Mouse (Mus musculus) stomach, embryonic 15.5 days (tissue): ENCODE data around the gene Cstb. TPM values are rescaled to one million over a fixed set of nuclear protein-coding genes. Genes with fewer than 3 reads are reported as not detected.
A peak's percentile ranks its signal among the peaks of the same experiment; 100 is the strongest.
"Not testable (repeated sequence)": the region's sequence is repeated elsewhere in the genome, so short reads cannot be mapped to it uniquely, and the experiment has no call there.

Experiments used
- ATAC-seq: fragments of 200-750 bp; cut with Nextera tagmentation; 2 replicates; pipeline ENCODE4 v1.8.0; 2017; ENCODE audit warnings: low read depth, moderate number of reproducible peaks, moderate TSS enrichment; ENCODE audit not compliant: insufficient read depth, low FRiP score
- H3K27ac ChIP-seq: fragments of 300-500 bp; sonication (generic); 2 replicates; pipeline ENCODE4 v1.5.1; 2015; ENCODE audit warnings: mild to moderate bottlenecking, inconsistent platforms
- H3K27me3 ChIP-seq: fragments of 300-500 bp; sonication (generic); replicated peaks from 2 replicates; pipeline ENCODE4 v1.6.1; 2015; ENCODE audit warnings: inconsistent platforms
- H3K36me3 ChIP-seq: fragments of 300-500 bp; sonication (generic); 2 replicates; pipeline ENCODE4 v1.6.1; 2015; ENCODE audit warnings: inconsistent platforms
- H3K4me1 ChIP-seq: fragments of 300-500 bp; sonication (generic); 2 replicates; pipeline ENCODE4 v1.6.1; 2015; ENCODE audit warnings: inconsistent platforms
- H3K4me2 ChIP-seq: fragments of 300-500 bp; sonication (generic); 2 replicates; pipeline ENCODE4 v1.6.1; 2015; ENCODE audit warnings: mild to moderate bottlenecking, inconsistent platforms
- H3K4me3 ChIP-seq: fragments of 300-500 bp; sonication (generic); replicated peaks from 2 replicates; pipeline ENCODE4 v1.5.1; 2015; ENCODE audit warnings: inconsistent platforms
- H3K9ac ChIP-seq: fragments of 300-500 bp; sonication (generic); 2 replicates; pipeline ENCODE4 v1.6.1; 2015; ENCODE audit warnings: inconsistent platforms
- H3K9me3 ChIP-seq: fragments of 300-500 bp; sonication (generic); 2 replicates; pipeline ENCODE4 v1.6.1; 2016; ENCODE audit warnings: inconsistent platforms
- WGBS: fragments of 180-500 bp; shearing (Covaris S2); methylation state at CpG from one replicate; pipeline ENCODE4 v1.1.7; 2015; 5-methylcytosine and 5-hydroxymethylcytosine counted together
- polyA plus RNA-seq: library from polyadenylated mRNA; unstranded; fragments of >200 nt; fragmentation: Nextera tagmentation; extraction: Ambion mirVana; gene quantifications from 2 replicates; pipeline ENCODE4 v1.2.1, GENCODE M21; 2015

Gene Cstb
- polyA plus RNA-seq, 1 experiment from 2014 or later, result 423 TPM

DNA sequence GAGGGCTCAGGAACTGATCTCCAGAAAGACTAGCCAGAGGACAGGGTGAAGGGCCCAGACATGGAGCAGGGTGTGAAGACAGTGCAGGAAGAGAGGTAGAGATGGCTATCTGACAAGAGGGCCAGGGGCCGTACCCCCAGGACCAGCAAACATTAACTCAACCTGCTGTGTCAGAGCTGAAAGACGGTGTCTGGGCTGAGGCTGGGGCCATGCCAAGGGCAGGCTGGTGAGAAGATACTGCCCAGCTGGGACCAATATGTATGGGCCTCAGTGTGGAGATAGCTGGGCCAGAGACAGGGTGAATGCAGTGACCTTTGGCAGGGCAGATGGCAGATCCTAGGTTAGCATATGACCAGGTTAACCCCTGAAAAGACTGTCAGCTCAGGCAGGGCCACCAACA lies 24.3 kb upstream of the Cstb start:
- Histone ChIP-seq H3K36me3 (peaks cover 62% of the 10 kb centered on the region), H3K27me3 (no peaks in the 10 kb centered on the region), H3K9ac (no peak overlapping the region), H3K27ac (no peak overlapping the region), H3K4me3 (no peak overlapping the region), H3K4me1 (0 out of 2 replicates have a peak, but pooled peaks cover 2% of the 10 kb centered on the region), H3K9me3 (no peaks in the 10 kb centered on the region), H3K4me2 (no peak overlapping the region)
- WGBS, result 85% methylated on average over 2 of the region's 2 CpGs
- no peak for ATAC-seq

DNA sequence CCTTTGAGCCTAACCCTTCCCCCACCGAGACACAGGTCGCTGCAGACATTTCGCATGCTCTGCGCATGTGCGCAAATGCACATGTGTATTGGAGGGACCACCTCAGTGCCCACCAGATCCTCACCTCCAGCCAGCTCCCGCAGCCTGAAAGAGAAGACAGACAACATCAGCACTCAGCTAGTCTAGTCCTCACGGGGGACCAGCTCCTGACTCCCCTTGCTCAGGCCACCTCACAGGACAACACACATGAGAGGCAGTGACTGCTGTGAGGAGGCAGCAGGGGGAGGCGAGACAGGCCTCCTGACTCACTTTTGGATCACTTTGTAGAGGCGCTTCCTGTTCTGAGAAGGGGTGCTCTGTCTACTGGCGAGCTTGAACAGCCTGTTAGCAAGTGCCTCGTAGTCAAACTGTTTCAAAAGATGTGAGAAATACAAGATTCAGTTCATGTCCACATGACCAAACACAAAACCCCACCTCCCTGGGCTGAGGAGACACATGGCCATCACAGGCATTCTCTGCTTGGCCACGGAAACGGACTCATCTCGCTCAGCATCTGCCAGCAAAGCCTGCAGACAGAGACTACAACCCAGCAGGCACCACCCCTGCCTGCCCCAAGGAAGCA lies 23.1 kb upstream of the Cstb start:
- ATAC-seq, result no peak
- Histone ChIP-seq H3K36me3 (peaks cover 75% of the 10 kb centered on the region), H3K27me3 (no peaks in the 10 kb centered on the region), H3K4me1 (no peaks in the 10 kb centered on the region), H3K9me3 (no peaks in the 10 kb centered on the region), H3K4me2 (no peak overlapping the region), H3K9ac (no peak overlapping the region), H3K4me3 (no peak overlapping the region), H3K27ac (no peak overlapping the region)
- WGBS, result 92% methylated on average over 14 of the region's 14 CpGs

DNA sequence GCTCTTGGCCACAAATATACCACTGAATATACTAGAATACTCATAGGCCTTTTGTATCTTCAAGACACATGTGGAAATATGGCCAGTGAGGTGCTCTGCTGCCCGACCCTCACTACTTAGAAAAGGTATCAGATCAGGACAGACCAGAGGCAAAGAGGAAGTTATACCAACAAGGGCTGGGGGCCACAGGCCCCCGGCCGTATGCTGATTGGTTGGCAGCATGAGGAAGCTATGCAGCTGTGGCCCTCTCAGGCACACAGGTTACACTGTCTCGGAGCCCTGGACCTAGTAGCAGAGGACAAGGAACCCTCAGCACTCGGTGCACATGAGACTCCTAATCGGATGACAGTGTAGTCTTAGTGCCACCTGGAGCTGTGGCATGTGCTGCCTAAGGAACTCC lies 19.3 kb upstream of the Cstb start:
- Histone ChIP-seq H3K27me3 (no peaks in the 10 kb centered on the region), H3K4me1 (no peaks in the 10 kb centered on the region), H3K36me3 (peaks cover 84% of the 10 kb centered on the region), H3K27ac (no peak overlapping the region), H3K9me3 (no peaks in the 10 kb centered on the region), H3K4me2 (no peak overlapping the region), H3K9ac (no peak overlapping the region), H3K4me3 (no peak overlapping the region)
- 85% methylated on average over 6 of the region's 6 CpGs for WGBS
- ATAC-seq, result no peak

DNA sequence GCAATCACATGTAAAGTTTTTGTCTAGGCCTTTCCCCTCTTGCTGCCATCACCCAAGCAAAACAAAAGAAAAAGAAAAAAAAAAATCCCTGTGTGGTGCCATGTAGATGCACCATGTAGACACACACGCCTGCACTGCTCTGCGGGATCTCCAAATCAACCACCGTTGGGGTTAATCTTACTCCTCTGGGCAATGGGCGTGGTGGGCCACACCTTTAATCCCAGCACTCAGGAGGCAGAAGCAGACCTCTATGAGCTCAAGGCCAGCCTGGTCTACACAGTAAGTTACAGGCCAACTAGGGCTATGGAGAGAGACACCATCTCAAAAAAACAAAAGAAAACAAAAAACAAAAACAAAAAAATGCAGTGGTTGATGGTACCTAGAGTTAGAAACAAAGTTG lies 18.3 kb upstream of the Cstb start:
- 83% methylated on average over 4 of the region's 4 CpGs for WGBS
- no peak overlapping the region for H3K4me3 ChIP-seq
- H3K27ac ChIP-seq, result no peak overlapping the region
- peaks cover 6% of the 10 kb centered on the region; the same call in 1 of the 2 replicates for H3K4me1 ChIP-seq
- no peak overlapping the region for H3K4me2 ChIP-seq
- H3K36me3 ChIP-seq, result peaks cover 74% of the 10 kb centered on the region
- H3K27me3 ChIP-seq, result no peaks in the 10 kb centered on the region
- no peaks in the 10 kb centered on the region for H3K9me3 ChIP-seq
- no peak overlapping the region for H3K9ac ChIP-seq
- ATAC-seq, result no peak

DNA sequence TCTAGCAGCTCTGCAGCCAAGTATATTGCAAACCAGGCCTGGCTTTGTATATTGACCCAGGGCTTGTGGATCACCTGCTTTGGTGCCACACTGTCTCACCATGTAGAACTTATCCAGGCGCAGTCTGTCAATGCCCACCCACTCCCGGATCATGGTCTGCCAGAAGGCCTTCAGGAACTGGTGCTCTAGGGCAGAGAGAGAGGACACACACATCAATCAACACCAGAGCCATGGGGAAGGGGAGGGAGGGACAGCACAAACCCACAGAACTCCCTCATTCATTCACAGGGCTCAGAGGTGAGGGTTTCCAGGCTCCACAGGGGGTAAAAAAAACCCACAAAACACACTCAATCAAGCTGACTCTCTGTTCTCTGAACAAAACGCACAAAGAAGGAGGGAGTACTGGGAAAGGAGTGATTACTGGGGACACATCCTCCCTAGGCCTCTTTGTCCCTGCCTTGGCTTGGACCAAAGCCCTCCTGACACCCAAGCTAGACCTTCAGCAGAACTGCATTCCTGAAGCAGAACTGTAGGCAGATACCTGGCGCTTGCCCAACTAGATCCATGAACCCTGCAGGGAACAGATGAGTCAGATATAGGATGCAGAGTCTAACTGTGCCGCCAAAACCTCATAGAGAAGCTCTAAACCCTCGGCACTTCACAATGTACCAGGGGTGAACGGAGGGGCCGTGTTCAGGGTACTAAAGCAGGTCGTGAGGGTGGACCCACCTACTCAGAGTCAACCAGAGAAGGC lies 16.3 kb upstream of the Cstb start:
- H3K36me3 ChIP-seq, result peaks cover 55% of the 10 kb centered on the region
- ATAC-seq, result no peak
- no peak overlapping the region for H3K9ac ChIP-seq
- 83% methylated on average over 9 of the region's 9 CpGs for WGBS
- peaks cover 9% of the 10 kb centered on the region for H3K4me1 ChIP-seq
- H3K27ac ChIP-seq, result no peak overlapping the region
- no peak overlapping the region for H3K4me3 ChIP-seq
- H3K9me3 ChIP-seq, result no peaks in the 10 kb centered on the region
- H3K4me2 ChIP-seq, result no peak overlapping the region
- H3K27me3 ChIP-seq, result no peaks in the 10 kb centered on the region

DNA sequence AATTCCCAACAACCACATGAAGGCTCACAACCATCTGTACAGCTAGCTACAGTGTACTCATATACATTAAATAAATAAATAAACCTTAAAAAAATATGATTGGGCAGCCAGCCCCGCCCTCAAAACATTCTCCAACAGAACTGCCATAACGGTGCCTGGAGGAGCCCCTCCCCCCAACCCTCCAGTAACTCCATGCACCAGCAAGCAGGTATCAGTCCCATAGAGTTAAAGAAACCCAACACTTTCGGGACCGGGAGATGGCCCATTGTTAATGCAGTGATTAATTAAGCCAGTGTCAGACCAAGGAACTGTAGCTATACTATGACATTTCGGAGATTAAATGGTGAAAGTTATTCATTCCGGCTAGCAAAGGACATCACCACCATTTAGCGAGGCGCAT lies 13.6 kb upstream of the Cstb start:
- H3K27me3 ChIP-seq, result no peaks in the 10 kb centered on the region
- peak overlapping the region; percentile 87; the same call in 1 of the 2 replicates for H3K27ac ChIP-seq
- H3K4me3 ChIP-seq, result peak overlapping the region; percentile 82
- H3K4me2 ChIP-seq, result peak overlapping the region; percentile 69
- no peak for ATAC-seq
- peaks cover 31% of the 10 kb centered on the region for H3K36me3 ChIP-seq
- peaks cover 9% of the 10 kb centered on the region for H3K4me1 ChIP-seq
- WGBS, result 9% methylated on average over 8 of the region's 8 CpGs
- peak overlapping the region; percentile 74 for H3K9ac ChIP-seq
- H3K9me3 ChIP-seq, result no peaks in the 10 kb centered on the region

DNA sequence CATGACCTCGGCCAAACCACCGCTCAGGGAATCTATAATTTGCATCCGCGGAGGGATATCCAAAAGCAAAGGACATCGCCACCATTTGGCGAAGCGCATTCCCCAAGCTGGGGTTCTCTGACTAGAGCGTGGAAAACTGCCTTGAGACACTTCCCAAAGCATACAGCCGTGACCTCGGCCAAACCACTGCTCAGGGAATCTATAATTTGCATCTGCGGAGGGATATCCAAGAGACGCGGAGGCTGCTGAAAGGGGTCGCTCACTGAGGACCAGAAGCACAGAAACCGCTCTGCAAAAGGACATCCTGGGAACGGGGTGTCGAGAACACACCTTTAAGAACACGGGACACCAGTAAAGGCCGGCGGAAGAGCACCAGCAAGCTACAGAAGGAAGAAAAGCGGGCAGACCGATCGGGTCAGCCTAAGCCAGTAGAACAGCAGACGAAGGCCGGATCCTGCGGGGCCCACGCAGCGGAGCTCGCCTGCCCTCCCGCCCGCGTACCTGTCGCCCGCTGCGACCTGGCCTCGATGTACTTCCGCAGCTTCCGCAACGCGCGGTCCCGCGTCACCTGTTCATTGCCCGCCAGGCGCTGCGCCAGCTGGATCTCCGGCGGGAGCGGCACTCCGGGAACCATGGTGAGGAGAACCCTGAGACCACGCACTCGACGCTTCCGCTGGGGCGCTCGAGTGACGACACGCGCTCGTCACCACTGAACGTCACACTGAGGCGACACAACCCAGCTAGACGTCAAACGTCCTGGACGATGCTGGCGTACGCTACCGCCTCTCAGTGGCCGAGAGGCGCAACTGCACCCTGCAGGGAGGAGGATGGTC lies 12.9 kb upstream of the Cstb start, which contains the start of gene Rrp1:
Gene Rrp1 (minus strand): TSS at position 725 of the 833 bp plus-strand sequence.
- H3K9ac ChIP-seq, result peak within 1 kb of the TSS; percentile 74
- peak within 1 kb of the TSS; percentile 82 for H3K4me3 ChIP-seq
- ATAC-seq, result peak; percentile 89
- peak within 1 kb of the TSS; percentile 87 for H3K27ac ChIP-seq
- H3K36me3 ChIP-seq, result peaks cover 24% of the 10 kb centered on the region
- peaks cover 9% of the 10 kb centered on the region for H3K4me1 ChIP-seq
- H3K27me3 ChIP-seq, result no peaks in the 10 kb centered on the region
- under 1% methylated on average over 70 of the region's 70 CpGs for WGBS
- H3K4me2 ChIP-seq, result peak within 1 kb of the TSS; percentile 69
- no peaks in the 10 kb centered on the region for H3K9me3 ChIP-seq

DNA sequence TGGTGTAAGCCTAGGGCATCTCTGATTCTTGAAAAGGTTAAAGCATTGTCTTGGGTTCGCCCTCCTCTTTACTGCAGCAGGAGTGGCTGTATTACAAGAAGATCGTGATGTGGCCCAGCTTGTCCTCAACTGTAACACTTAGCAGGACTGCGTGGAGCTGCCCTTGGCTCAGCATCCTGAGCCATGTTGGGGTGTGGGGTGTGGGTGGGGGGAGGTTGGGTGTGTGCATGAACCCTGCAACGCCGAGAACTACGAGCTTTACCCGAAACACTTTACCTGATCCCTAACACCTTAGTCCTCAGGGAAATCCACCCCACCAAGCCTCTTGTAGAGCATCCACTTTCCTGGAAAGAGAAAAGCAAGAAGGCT lies 12.3 kb upstream of the Cstb start:
- Histone ChIP-seq H3K4me1 (peaks cover 9% of the 10 kb centered on the region), H3K9me3 (no peaks in the 10 kb centered on the region), H3K4me3 (peak overlapping the region; percentile 82), H3K36me3 (peaks cover 20% of the 10 kb centered on the region), H3K27me3 (no peaks in the 10 kb centered on the region), H3K9ac (no peak overlapping the region), H3K4me2 (peak overlapping the region; percentile 69), H3K27ac (no peak overlapping the region)
- ATAC-seq, result peak; percentile 4; the same call in 1 of the 2 replicates
- WGBS, result 42% methylated on average over 7 of the region's 7 CpGs

DNA sequence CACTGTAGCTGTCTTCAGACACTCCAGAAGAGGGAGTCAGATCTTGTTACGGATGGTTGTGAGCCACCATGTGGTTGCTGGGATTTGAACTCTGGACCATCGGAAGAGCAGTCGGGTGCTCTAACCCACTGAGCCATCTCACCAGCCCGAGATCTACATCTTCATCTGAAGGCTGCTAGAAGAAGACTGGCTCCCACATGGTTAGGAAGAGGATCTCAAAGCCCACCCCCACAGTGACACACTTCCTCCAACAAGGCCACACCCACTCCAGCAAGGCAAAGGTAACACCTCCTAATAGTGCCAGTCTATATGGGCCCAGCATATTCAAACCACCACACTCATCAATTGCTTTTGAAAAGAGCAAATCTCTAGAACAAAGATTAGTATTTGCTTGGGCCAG lies 10.5 kb upstream of the Cstb start:
- H3K27me3 ChIP-seq, ATAC-seq, H3K9ac ChIP-seq, H3K4me2 ChIP-seq, H3K4me3 ChIP-seq, H3K4me1 ChIP-seq, H3K27ac ChIP-seq, H3K36me3 ChIP-seq, H3K9me3 ChIP-seq: not testable (repeated sequence)
- WGBS, result 75% methylated on average over 3 of the region's 4 CpGs

DNA sequence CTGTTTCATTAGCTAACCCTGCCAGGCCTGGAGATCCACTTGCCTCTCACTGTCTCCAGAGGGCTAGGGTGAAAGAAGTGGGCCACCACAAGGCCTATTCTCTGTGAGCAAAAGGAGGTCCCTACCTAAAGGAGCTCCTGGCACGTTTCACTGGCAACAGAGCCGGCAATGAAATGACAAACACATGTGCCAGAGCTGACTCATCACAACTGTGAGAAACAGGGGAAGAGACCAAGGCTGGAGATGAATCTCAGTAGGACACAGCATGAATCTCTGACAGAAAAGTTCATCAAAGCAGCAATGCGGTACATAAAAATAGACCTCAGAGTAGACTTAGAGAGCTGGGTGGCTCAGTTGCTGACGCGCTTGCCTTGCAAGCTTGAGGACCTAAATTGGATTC lies 7.6 kb upstream of the Cstb start:
- Histone ChIP-seq H3K9me3 (no peaks in the 10 kb centered on the region), H3K27ac (no peak overlapping the region), H3K36me3 (no peaks in the 10 kb centered on the region), H3K9ac (no peak overlapping the region), H3K4me2 (no peak overlapping the region), H3K4me1 (peaks cover 3% of the 10 kb centered on the region; the same call in 1 of the 2 replicates), H3K4me3 (no peak overlapping the region), H3K27me3 (no peaks in the 10 kb centered on the region)
- no peak for ATAC-seq
- WGBS, result 60% methylated on average over 5 of the region's 5 CpGs

DNA sequence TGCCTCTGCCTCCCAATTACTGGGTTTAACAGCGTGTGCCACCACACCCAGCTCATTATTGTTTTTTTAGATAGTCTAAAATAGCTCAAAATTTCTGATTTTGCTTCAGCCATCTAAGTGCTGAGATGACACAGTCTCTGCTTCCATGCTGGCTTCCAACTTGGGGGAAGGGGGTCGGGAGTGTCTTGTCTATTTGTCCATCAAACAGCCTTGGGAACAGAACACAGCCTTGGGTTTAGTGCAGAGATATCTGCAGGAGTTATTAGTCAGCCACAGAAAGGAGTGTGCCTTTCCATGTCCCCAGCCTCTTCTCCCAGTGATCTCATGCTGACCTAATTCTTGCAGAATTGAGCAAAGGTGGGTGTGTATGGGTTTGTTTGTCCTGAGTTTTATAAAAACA lies 6.7 kb upstream of the Cstb start:
- H3K9ac ChIP-seq, result no peak overlapping the region
- H3K9me3 ChIP-seq, result no peaks in the 10 kb centered on the region
- 74% methylated on average over 2 of the region's 2 CpGs for WGBS
- H3K27me3 ChIP-seq, result no peaks in the 10 kb centered on the region
- H3K4me3 ChIP-seq, result no peak overlapping the region
- H3K27ac ChIP-seq, result no peak overlapping the region
- H3K4me2 ChIP-seq, result no peak overlapping the region
- H3K36me3 ChIP-seq, result no peaks in the 10 kb centered on the region
- ATAC-seq, result no peak
- H3K4me1 ChIP-seq, result no peaks in the 10 kb centered on the region

DNA sequence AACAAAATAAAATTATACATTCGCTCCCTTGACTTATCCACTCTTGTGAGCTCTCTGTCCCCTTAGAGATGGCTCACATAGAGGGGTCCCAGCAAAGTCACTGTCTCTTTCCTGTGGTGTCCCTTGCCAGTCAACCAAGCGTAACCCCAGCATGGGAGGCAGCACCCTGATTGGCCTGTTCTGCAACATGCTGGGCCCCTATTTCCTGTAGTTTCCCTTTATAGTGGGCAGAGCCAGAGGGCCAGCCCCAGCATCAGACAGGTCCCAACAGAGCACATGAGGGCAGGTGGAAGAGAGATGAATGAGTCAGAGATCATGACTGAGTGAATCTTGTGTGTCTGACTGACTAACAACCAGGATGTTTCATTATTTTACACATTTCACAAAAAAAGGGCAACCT lies 4.5 kb upstream of the Cstb start:
- ATAC-seq, result no peak
- Histone ChIP-seq H3K27me3 (no peaks in the 10 kb centered on the region), H3K9ac (no peak overlapping the region)

More for the DNA sequence above, 4.5 kb upstream of the Cstb start:
- no peak overlapping the region for H3K4me2 ChIP-seq
- H3K27ac ChIP-seq, result peak overlapping the region; percentile 7; the same call in 1 of the 2 replicates
- no peaks in the 10 kb centered on the region for H3K9me3 ChIP-seq
- no peaks in the 10 kb centered on the region for H3K36me3 ChIP-seq
- peaks cover 5% of the 10 kb centered on the region for H3K4me1 ChIP-seq
- no peak overlapping the region for H3K4me3 ChIP-seq
- 81% methylated on average over 2 of the region's 2 CpGs for WGBS
